Mouse (Mus musculus): ENCODE measurements around the gene Gm3755. TPM values are rescaled to one million over a fixed set of nuclear protein-coding genes. Genes with fewer than 3 reads are reported as not detected.
"Not testable (repeated sequence)": the region's sequence is repeated elsewhere in the genome, so short reads cannot be mapped to it uniquely, and the experiment has no call there.

Gm3755 gene
- not detected in 2 replicates for polyA plus RNA-seq (2015; fragmentation: Nextera tagmentation; extraction: Ambion mirVana)

DNA sequence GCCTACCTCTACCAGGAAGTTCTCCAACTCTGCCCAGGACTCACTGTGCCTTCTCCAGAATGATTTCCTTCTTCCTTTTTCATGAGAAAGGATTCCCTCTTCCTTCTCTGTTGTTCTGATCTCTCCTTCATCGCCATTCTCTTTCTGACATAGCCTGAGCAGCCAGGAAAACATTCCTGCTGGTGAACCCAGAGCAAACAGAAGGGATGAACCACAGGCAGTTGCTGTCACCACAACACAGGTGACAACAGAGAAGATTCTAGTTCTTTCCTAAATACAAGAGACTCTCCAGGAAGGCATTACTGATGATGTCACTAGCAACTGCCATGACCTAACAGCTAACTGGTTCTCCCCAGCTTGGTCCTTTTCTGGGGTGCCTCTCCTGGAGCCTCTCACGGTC lies at the start of gene Gm3755:
TSS of gene Gm3755 (minus strand) at position 101 of the 400 bp plus-strand sequence.
- not testable (repeated sequence) for H3K4me3 ChIP-seq; H3K9ac ChIP-seq; H3K4me1 ChIP-seq (replicated peaks); H3K9me3 ChIP-seq; H3K36me3 ChIP-seq; H3K27ac ChIP-seq (replicated peaks); ATAC-seq (ENCODE audit: low read depth); H3K4me2 ChIP-seq; H3K27me3 ChIP-seq
- WGBS: no CpG with 5 or more reads among the region's 2 CpGs

DNA sequence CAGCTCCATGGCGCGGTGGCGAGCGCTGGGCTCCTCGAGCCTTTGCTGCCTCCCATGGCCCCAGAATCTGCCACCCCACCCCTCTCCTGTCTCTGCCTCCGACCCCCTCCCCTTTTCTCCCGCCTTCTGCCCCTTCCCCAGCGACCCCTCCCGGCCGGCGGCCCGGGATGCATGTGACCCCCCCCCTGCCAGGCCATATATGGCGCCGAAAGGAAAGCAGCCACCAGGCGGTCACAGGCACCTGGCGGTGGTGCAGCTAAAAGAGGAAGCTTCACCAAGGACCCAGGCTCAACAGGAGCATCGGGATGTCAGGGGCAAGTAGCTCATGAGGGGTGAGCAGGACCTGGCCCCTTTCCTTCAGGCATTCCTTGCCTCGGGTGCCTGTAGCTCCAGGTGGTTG lies 38.0 kb upstream of the Gm3755 start:
- Histone ChIP-seq H3K9ac (peak overlapping the region; percentile 64), H3K4me3 (peak overlapping the region; percentile 38), H3K4me2 (peak overlapping the region; percentile 54)
- WGBS: 1% methylated on average over 13 of the region's 18 CpGs
- H3K27ac ChIP-seq (replicated peaks); H3K4me1 ChIP-seq (replicated peaks); H3K27me3 ChIP-seq; ATAC-seq (ENCODE audit: low read depth); H3K9me3 ChIP-seq; H3K36me3 ChIP-seq: not testable (repeated sequence)

DNA sequence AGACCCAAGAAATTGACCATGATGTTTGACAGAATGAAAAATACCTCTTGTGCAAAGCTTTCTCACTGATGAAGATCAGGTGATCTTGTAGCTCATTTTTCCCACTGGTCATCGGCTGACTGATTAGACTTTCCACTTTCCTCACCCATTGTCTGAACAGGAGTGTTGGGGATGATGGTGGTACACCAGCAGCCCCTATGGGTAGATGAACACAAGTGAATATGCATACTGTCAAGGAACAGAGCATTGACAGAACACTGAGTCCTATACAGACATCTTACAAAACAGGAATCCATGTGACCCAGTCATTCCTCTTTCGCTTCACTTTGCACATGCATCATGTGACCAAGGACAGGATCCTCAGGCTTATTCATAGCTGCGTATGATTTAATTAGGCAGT lies 32.9 kb upstream of the Gm3755 start, which contains the start of gene Gm3752:
TSS of gene Gm3752 (minus strand) at position 101 of the 400 bp plus-strand sequence.
- not testable (repeated sequence) for H3K27me3 ChIP-seq; H3K27ac ChIP-seq (replicated peaks); H3K4me2 ChIP-seq; ATAC-seq (ENCODE audit: low read depth); H3K4me3 ChIP-seq; H3K4me1 ChIP-seq (replicated peaks); H3K9me3 ChIP-seq; H3K36me3 ChIP-seq; H3K9ac ChIP-seq
- whole genome bisulfite sequencing: 69% methylated on average over 1 of the region's 3 CpGs

DNA sequence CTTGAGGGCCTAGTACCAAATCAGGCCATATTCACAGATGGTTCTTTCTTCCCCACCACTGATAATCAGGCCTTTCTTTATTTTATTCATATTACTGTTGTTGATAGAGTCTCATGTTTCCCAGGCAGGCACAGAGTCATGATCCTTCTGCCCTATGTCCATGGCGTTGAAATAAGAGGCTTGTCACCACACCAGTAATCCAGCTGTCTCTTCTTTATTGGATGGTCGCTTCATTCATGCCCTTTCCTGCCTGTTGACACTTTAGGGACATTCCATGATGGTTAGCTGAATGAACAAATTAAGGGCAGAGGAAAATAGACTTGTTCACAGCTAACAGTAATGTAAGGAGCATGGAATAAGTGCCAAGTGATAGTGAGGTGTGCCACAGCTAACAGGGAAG lies 28.2 kb downstream of the Gm3755 start:
- not testable (repeated sequence) for ATAC-seq (ENCODE audit: low read depth)
- WGBS: 79% methylated on average over 2 of the region's 2 CpGs

More for the DNA sequence above, 28.2 kb downstream of the Gm3755 start:
- H3K9ac ChIP-seq; H3K4me3 ChIP-seq; H3K27me3 ChIP-seq; H3K27ac ChIP-seq (replicated peaks); H3K4me1 ChIP-seq (replicated peaks); H3K4me2 ChIP-seq; H3K9me3 ChIP-seq; H3K36me3 ChIP-seq: not testable (repeated sequence)

Other genes starting within 250 kb of the Gm3755 start
- gene Gm3727, start 186.2 kb downstream of the Gm3755 start, polyA plus RNA-seq (2015; fragmentation: Nextera tagmentation; extraction: Ambion mirVana): not detected in 2 replicates
- gene Gm3739, start 135.9 kb downstream of the Gm3755 start, polyA plus RNA-seq (2015; fragmentation: Nextera tagmentation; extraction: Ambion mirVana): 4.2 and 5.1 TPM in 2 replicates
- gene Gm5797, start 118.5 kb downstream of the Gm3755 start, polyA plus RNA-seq (2015; fragmentation: Nextera tagmentation; extraction: Ambion mirVana): not detected in 2 replicates
- not detected in 2 replicates for gene Gm8374, start 85.8 kb downstream of the Gm3755 start, polyA plus RNA-seq (2015; fragmentation: Nextera tagmentation; extraction: Ambion mirVana)
- gene Gm3752, start 32.8 kb upstream of the Gm3755 start, polyA plus RNA-seq (2015; fragmentation: Nextera tagmentation; extraction: Ambion mirVana): 7.0 and 9.4 TPM in 2 replicates
- 4.2 and 4.4 TPM in 2 replicates for gene Gm3558, start 117.6 kb upstream of the Gm3755 start, polyA plus RNA-seq (2015; fragmentation: Nextera tagmentation; extraction: Ambion mirVana)
- not detected in 2 replicates for gene Gm10338, start 144.7 kb upstream of the Gm3755 start, polyA plus RNA-seq (2015; fragmentation: Nextera tagmentation; extraction: Ambion mirVana)
- not detected in 2 replicates for gene Gm10128, start 193.1 kb upstream of the Gm3755 start, polyA plus RNA-seq (2015; fragmentation: Nextera tagmentation; extraction: Ambion mirVana)

Data from neural tube, embryonic 13.5 days (tissue).